Mouse (Mus musculus) layer of hippocampus, postnatal 10 days (tissue): ENCODE measurements around the gene Dock4. TPM values are rescaled to one million over a fixed set of nuclear protein-coding genes. Genes with fewer than 3 reads are reported as not detected.
"Not testable (repeated sequence)": the region's sequence is repeated elsewhere in the genome, so short reads cannot be mapped to it uniquely, and the experiment has no call there.

Experiments used
- DNase-seq, 2 experiments: peaks; one replicate each; pipeline ENCODE4 v3.0.0; 2021; ENCODE audit warnings: low spot score in 2 of 2
- total RNA-seq, 2 experiments: library from RNA; stranded (reverse); gene quantifications; 2 replicates each; pipeline ENCODE4 v1.2.3; 2021

The Dock4 gene
- total RNA-seq, 2 experiments from 2014 or later = 142 to 146 TPM

- no peak for DNase-seq
Observed at GRCm38 (mm10) chr12:40854705-40855367, 409.1 kb downstream of the Dock4 start.

GRCm38 (mm10) chr12:40857466-40857865 lies 411.7 kb downstream of the Dock4 start:
- no peak for DNase-seq

DNA sequence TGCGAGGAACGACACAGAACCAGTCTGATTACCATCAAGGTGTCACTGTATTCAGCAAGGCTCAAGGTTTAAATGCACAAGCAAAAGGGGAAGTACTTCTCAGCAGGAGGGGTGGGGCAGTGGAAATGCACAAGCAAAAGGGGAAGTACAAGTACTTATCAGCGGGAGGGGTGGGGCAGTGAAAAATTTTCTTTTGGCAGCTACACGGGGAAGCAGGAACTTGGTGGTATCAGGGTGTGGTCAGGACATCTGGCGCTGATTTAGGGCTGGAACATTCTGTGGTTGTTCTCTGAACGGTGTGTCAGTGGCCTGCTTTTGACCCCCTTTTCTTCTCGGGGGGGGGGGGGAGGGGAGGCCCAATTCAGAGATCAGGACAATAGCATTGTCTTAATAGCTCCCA lies 413.0 kb downstream of the Dock4 start:
- DNase-seq = not testable (repeated sequence)

DNA sequence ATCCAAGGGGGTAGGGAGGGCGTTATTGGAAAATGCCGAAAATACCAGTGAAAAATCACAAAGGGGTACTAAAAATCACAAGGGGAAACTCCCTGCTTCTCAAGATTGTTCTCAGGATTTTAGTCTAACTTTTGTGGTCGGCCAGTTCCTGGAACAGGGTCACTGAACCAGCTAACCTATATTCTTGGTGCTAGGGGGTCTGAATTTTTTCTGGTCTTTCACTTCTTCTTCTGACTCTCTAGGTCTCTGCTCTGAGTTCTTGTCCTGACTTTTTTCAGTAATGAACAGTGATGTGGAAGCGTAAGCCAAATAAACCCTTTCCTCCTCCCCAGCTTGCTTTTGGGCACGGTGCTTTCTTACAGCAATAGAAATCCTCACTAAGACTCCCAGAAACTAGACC lies 424.6 kb downstream of the Dock4 start:
- no peak for DNase-seq

DNA sequence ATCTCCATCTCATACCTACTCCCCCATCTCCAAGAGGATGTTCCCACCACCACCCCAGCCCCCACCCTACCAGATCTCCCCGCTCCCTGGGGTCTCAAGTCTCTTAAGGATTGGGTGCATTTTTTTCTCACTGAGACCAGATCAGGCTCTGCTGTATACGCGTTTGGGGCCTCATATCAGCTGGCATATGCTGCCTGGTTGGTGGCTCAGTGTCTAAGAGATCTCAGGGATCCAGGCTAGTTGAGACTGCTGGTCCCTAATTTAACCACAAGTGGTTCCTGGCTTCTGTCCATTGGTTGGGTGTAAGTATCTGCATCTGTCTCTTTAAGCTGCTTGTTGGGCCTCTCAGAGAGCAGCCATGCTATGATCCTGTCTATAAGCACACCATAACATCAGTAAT lies 427.0 kb downstream of the Dock4 start:
- DNase-seq = no peak

DNA sequence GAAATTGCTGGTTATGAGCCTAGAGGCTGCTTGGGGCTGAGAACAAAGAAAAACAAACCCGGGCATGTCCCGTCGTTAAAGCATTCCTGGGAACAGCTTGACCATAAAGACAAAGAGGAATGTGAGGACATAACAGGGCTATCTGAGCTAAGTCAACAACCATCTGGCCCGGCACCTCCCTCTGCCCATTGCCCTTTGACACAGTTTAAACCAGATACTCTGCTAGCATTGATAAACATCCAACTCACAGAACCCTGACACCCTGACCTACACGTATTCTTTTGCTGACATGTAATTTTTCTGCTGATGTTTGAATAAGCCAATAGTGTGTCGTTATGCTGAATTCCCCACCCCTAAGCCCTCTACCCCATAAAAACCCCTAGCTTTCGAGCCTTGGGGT lies 427.5 kb downstream of the Dock4 start:
- not testable (repeated sequence) for DNase-seq

GRCm38 (mm10) chr12:40884976-40885375 lies 439.2 kb downstream of the Dock4 start:
- DNase-seq = no peak

- no peak for DNase-seq
Observed at GRCm38 (mm10) chr12:40885377-40885776, 439.6 kb downstream of the Dock4 start.

DNA sequence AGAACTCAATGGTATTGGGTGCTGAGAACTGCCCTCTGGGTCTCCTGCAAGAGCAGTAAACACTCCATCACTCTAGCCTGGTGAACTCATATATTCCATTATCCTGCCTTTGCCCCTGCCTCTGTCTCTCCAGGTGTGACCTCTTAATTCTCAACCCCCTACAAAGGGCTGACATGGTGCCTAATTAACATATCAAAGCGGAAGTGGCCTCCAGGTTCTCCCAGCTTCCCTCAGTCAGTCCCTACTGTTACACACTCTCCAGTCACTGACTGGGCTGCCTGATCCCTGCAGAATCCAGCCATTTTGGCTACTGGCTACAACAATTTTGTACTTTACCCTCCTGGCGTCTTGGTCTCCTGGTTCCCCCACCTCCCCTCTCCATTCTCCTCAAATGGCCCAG lies 441.7 kb downstream of the Dock4 start:
- DNase-seq = no peak

GRCm38 (mm10) chr12:40888261-40888791 lies 442.6 kb downstream of the Dock4 start:
- DNase-seq = no peak

- DNase-seq = no peak
Observed at GRCm38 (mm10) chr12:40888829-40889228, 443.1 kb downstream of the Dock4 start.

DNA sequence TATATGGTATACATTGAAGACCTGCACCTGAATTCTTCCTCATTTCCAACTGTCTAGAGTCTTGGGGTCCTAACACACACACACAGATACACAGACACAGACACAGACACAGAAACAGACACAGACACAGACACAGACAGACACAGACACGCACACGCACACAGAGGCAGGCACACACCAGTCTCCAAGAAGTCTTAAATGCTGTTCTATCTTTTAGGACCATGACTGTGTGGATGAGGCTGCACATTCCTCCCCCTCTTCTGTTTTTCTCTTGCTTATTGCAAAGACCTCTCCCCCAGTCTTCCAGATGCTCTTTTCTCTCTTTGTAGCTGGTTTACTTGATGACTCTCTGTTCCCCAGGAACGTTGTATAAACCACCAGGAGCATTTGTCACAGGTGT lies 443.8 kb downstream of the Dock4 start:
- no peak for DNase-seq

GRCm38 (mm10) chr12:40891168-40891567 lies 445.4 kb downstream of the Dock4 start:
- DNase-seq = no peak

DNA sequence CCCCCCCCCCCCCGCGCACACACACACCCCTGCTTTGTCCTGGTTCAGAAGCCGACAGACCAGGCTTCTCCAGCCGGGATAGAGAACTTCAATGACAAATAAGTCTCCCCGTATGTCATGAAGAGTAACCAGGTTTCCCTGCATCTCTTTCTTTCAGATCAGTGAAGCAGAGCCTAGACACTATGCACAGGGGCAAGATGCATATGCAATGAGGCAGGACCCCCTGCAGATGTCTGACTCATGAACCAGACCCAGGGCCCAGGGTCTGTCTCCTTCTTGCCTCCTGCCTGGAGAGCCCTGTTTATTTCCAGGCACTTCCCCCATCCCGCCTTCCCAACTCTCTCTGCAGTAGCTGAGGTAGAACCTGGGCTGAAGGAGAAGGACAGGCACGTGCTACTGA lies 448.0 kb downstream of the Dock4 start:
- DNase-seq = no peak

- no peak for DNase-seq
Observed at GRCm38 (mm10) chr12:40894695-40895094, 448.9 kb downstream of the Dock4 start.

Other genes starting within 250 kb of the Dock4 start
- gene Lsmem1, start 246.5 kb upstream of the Dock4 start, total RNA-seq = under 1 TPM; 0.22 to 0.69 TPM
- 100 to 1,000 TPM in 1 of 2 experiments, 10 to 100 TPM in 1; 97.4 to 104 TPM for gene Ifrd1, start 197.4 kb upstream of the Dock4 start, total RNA-seq
- gene Zfp277, start 50 bp upstream of the Dock4 start, total RNA-seq = 10 to 100 TPM; 28.1 to 29.0 TPM